Comparison of ENCODE assay signal across 8 mouse cellular contexts in genomic region chr10:9900315-9901070, GRCm38 (mm10). TPM values are rescaled to one million over a fixed set of nuclear protein-coding genes. Genes with fewer than 3 reads are reported as not detected.
DNase-seq lines count a peak whose midpoint lies in the region; ATAC-seq lines count a peak whose summit lies in the region.

No protein-coding gene starts in this region.

- H3K4me2 ChIP-seq in kidney, embryonic 16.5 days (replicated peaks; ENCODE audit: low read depth, low read length): peak overlapping the region; percentile 98
- H3K4me2 ChIP-seq in liver, embryonic 16.5 days (ENCODE audit: low read depth, low read length): peak overlapping the region; percentile 95
- H3K4me2 ChIP-seq in neural tube, embryonic 13.5 days: peak overlapping the region; percentile 96

- WGBS in heart, embryonic 10.5 days: under 1% methylated on average over 68 of the region's 81 CpGs
- under 1% methylated on average over 73 of the region's 81 CpGs for WGBS in kidney, embryonic 16.5 days
- 0% methylated on average over 70 of the region's 81 CpGs for WGBS in liver, embryonic 16.5 days (ENCODE audit: insufficient replicate concordance)
- under 1% methylated on average over 63 of the region's 81 CpGs for WGBS in neural tube, embryonic 13.5 days

- peak overlapping the region; percentile 96 for H3K9ac ChIP-seq in kidney, embryonic 16.5 days (replicated peaks; ENCODE audit: low read length)
- H3K9ac ChIP-seq in liver, embryonic 16.5 days (ENCODE audit: low read depth, low read length): peak overlapping the region; percentile 90
- H3K9ac ChIP-seq in neural tube, embryonic 13.5 days: peak overlapping the region; percentile 96

- no peaks in the 10 kb centered on the region for H3K4me1 ChIP-seq in heart, embryonic 10.5 days
- peaks cover 13% of the 10 kb centered on the region for H3K4me1 ChIP-seq in kidney, embryonic 16.5 days (ENCODE audit: insufficient read depth, low read length)
- peaks cover 11% of the 10 kb centered on the region for H3K4me1 ChIP-seq in liver, embryonic 16.5 days (ENCODE audit: control insufficient read depth, low read depth, low read length)
- peaks cover 28% of the 10 kb centered on the region for H3K4me1 ChIP-seq in neural tube, embryonic 13.5 days (replicated peaks)

- peak overlapping the region; percentile 98 for H3K27ac ChIP-seq in heart, embryonic 10.5 days
- H3K27ac ChIP-seq in kidney, embryonic 16.5 days (ENCODE audit: low read length): peak overlapping the region; percentile 88
- peak overlapping the region; percentile 85 for H3K27ac ChIP-seq in liver, embryonic 16.5 days (ENCODE audit: low read length)
- H3K27ac ChIP-seq in neural tube, embryonic 13.5 days (replicated peaks): peak overlapping the region; percentile 98

- H3K4me3 ChIP-seq in heart, embryonic 10.5 days: peak overlapping the region; percentile 94
- H3K4me3 ChIP-seq in kidney, embryonic 16.5 days (ENCODE audit: low read length): peak overlapping the region; percentile 87
- H3K4me3 ChIP-seq in liver, embryonic 16.5 days (ENCODE audit: low read depth, low read length): peak overlapping the region; percentile 86
- H3K4me3 ChIP-seq in neural tube, embryonic 13.5 days: peak overlapping the region; percentile 87

- DNase-seq in embryo, embryonic 9.5 days (ENCODE audit: extremely low spot score): peak; percentile 71
- peak; percentile 87 for DNase-seq in heart, embryonic 10.5 days (ENCODE audit: low spot score)
- DNase-seq in thymus, postnatal 14 days: peak; percentile 61

- no peaks in the 10 kb centered on the region for H3K27me3 ChIP-seq in heart, embryonic 10.5 days (ENCODE audit: insufficient read depth, poor library complexity, severe bottlenecking)
- no peaks in the 10 kb centered on the region for H3K27me3 ChIP-seq in kidney, embryonic 16.5 days (ENCODE audit: insufficient read depth, low read length)
- H3K27me3 ChIP-seq in liver, embryonic 16.5 days (ENCODE audit: control insufficient read depth, insufficient read depth, low read depth, low read length): no peaks in the 10 kb centered on the region
- no peaks in the 10 kb centered on the region for H3K27me3 ChIP-seq in neural tube, embryonic 13.5 days

- no peaks in the 10 kb centered on the region for H3K9me3 ChIP-seq in heart, embryonic 10.5 days
- H3K9me3 ChIP-seq in kidney, embryonic 16.5 days (ENCODE audit: low read length): no peaks in the 10 kb centered on the region
- no peaks in the 10 kb centered on the region for H3K9me3 ChIP-seq in liver, embryonic 16.5 days (replicated peaks; ENCODE audit: control insufficient read depth, low read length)
- H3K9me3 ChIP-seq in neural tube, embryonic 13.5 days: no peaks in the 10 kb centered on the region

- peak; percentile 7 for ATAC-seq in CD4-positive, CD25-positive, alpha-beta regulatory T cell, adult 4 months
- peak; percentile 2 for ATAC-seq in activated CD4-positive, CD25-positive, alpha-beta regulatory T cell, adult 4 months
- ATAC-seq in kidney, embryonic 16.5 days (ENCODE audit: low FRiP score, low TSS enrichment): peak; percentile 60
- peak; percentile 52 for ATAC-seq in liver, embryonic 16.5 days (ENCODE audit: low read depth)
- ATAC-seq in neural tube, embryonic 13.5 days (ENCODE audit: low read depth): peak; percentile 37

- H3K36me3 ChIP-seq in heart, embryonic 10.5 days: no peaks in the 10 kb centered on the region
- no peaks in the 10 kb centered on the region for H3K36me3 ChIP-seq in kidney, embryonic 16.5 days (ENCODE audit: insufficient read depth, low read length)
- no peaks in the 10 kb centered on the region for H3K36me3 ChIP-seq in liver, embryonic 16.5 days (ENCODE audit: control insufficient read depth, insufficient read depth)
- H3K36me3 ChIP-seq in neural tube, embryonic 13.5 days: no peaks in the 10 kb centered on the region

RNA-seq across cellular contexts. Expression of gene Stxbp5, which starts 0.4 kb away (rescaled TPM):
- polyA plus RNA-seq in CD4-positive, CD25-positive, alpha-beta regulatory T cell, adult 4 months (2017; shearing (Covaris generic)): 10 to 100 TPM; 10.0 to 10.4 TPM
- polyA plus RNA-seq in activated CD4-positive, CD25-positive, alpha-beta regulatory T cell, adult 4 months (2017; shearing (Covaris generic)): 10 to 100 TPM; 10.5 to 10.9 TPM
- polyA plus RNA-seq in heart, embryonic 10.5 days (2016; fragmentation: Nextera tagmentation; extraction: Ambion mirVana): 3.2 and 4.9 TPM in 2 replicates
- polyA plus RNA-seq in kidney, embryonic 16.5 days (2015; fragmentation: Nextera tagmentation; extraction: Ambion mirVana): 3.6 TPM in 2 replicates
- polyA plus RNA-seq in liver, embryonic 16.5 days (2015; fragmentation: Nextera tagmentation; extraction: Ambion mirVana): 1.4 and 2.2 TPM in 2 replicates
- 7.4 and 8.3 TPM in 2 replicates for polyA plus RNA-seq in neural tube, embryonic 13.5 days (2015; fragmentation: Nextera tagmentation; extraction: Ambion mirVana)

Comparison
In these comparisons a context has a peak if more than half of its experiments do, and no peak if none do; other contexts are left out.
1. Peak in every context shown above with its lines: DNase-seq, ATAC-seq, H3K4me3 ChIP-seq and H3K27ac ChIP-seq.
2. ATAC-seq: peak in every context shown above with its lines; median percentile 60 in kidney, embryonic 16.5 days; 52 in liver, embryonic 16.5 days; 37 in neural tube, embryonic 13.5 days; 7 in CD4-positive, CD25-positive, alpha-beta regulatory T cell, adult 4 months; 2 in activated CD4-positive, CD25-positive, alpha-beta regulatory T cell, adult 4 months.